Mouse (Mus musculus): Measurements from ENCODE around the gene Gm26602.

- TF ChIP-seq CTCF (conservative IDR thresholded peaks at IDR 0.05; ENCODE audit: insufficient read depth, insufficient read length, low read depth, low read length) (no peak), POLR2A (IDR thresholded peaks at IDR 0.05; ENCODE audit: low read depth, low read length) (peak; percentile 69)
These were observed 6.3 kb downstream of the Gm26602 start, which contains the start of gene Kiss1r for GRCm38 (mm10) chr10:79916808-79917531.
